Mouse (Mus musculus) lung, embryonic 16.5 days (tissue): ENCODE data around the gene Ascc1. TPM values are rescaled to one million over a fixed set of nuclear protein-coding genes. Genes with fewer than 3 reads are reported as not detected.

Source experiments
- ATAC-seq: fragments of 200-750 bp; cut with Nextera tagmentation; 2 replicates; pipeline ENCODE4 v1.8.0; 2017; ENCODE audit warnings: low read depth, mild to moderate bottlenecking, moderate library complexity
- H3K27ac ChIP-seq: fragments of 300-500 bp; sonication (generic); 2 replicates; pipeline ENCODE4 v1.5.1; 2014; ENCODE audit warnings: mild to moderate bottlenecking, control low read depth, low read length
- H3K27me3 ChIP-seq: fragments of 300-500 bp; sonication (generic); 2 replicates; pipeline ENCODE4 v1.6.1; 2014; ENCODE audit warnings: low read depth, low read length, mixed read lengths; ENCODE audit not compliant: control insufficient read depth, insufficient read depth
- H3K36me3 ChIP-seq: fragments of 300-500 bp; sonication (generic); 2 replicates; pipeline ENCODE4 v1.6.1; 2014; ENCODE audit warnings: low read length; ENCODE audit not compliant: control insufficient read depth, insufficient read depth
- H3K4me1 ChIP-seq: fragments of 300-500 bp; sonication (generic); replicated peaks from 2 replicates; pipeline ENCODE4 v1.6.1; 2014; ENCODE audit warnings: low read length, mixed read lengths; ENCODE audit not compliant: control insufficient read depth, insufficient read depth
- H3K4me2 ChIP-seq: fragments of 300-500 bp; sonication (generic); 2 replicates; pipeline ENCODE4 v1.6.1; 2014; ENCODE audit warnings: low read depth, low read length, control low read depth
- H3K4me3 ChIP-seq: fragments of 300-500 bp; sonication (generic); 2 replicates; pipeline ENCODE4 v1.5.1; 2014; ENCODE audit warnings: mild to moderate bottlenecking, low read length, control low read depth
- H3K9ac ChIP-seq: fragments of 300-500 bp; sonication (generic); 2 replicates; pipeline ENCODE4 v1.6.1; 2014; ENCODE audit warnings: low read length, control low read depth
- H3K9me3 ChIP-seq: fragments of 300-500 bp; sonication (generic); 2 replicates; pipeline ENCODE4 v1.6.1; 2016; ENCODE audit warnings: low read length; ENCODE audit not compliant: control insufficient read depth
- WGBS: fragments of 180-500 bp; shearing (Covaris S2); extraction: QIAGEN DNeasy Blood & Tissue Kit; methylation state at CpG from one replicate; pipeline ENCODE4 v1.1.7; 2014; 5-methylcytosine and 5-hydroxymethylcytosine counted together
- polyA plus RNA-seq: library from polyadenylated mRNA; unstranded; fragments of >200 nt; fragmentation: Nextera tagmentation; extraction: Ambion mirVana; gene quantifications from 2 replicates; pipeline ENCODE4 v1.2.1, GENCODE M21; 2015

Gene Ascc1
- polyA plus RNA-seq, 1 experiment from 2014 or later = 48.2 TPM

GRCm38 (mm10) chr10:60106531-60107186 lies 104.1 kb downstream of the Ascc1 start:
- Histone ChIP-seq H3K4me1 (peaks cover 12% of the 10 kb centered on the region), H3K4me2 (peak overlapping the region; percentile 99), H3K36me3 (no peaks in the 10 kb centered on the region), H3K9me3 (no peaks in the 10 kb centered on the region), H3K4me3 (peak overlapping the region; percentile 56), H3K9ac (peak overlapping the region; percentile 68), H3K27ac (no peak overlapping the region), H3K27me3 (peaks cover 50% of the 10 kb centered on the region)
- WGBS = under 1% methylated on average over 47 of the region's 57 CpGs
- peak; percentile 73 for ATAC-seq

GRCm38 (mm10) chr10:60107448-60107847 lies 104.8 kb downstream of the Ascc1 start:
- H3K27me3 ChIP-seq = peaks cover 50% of the 10 kb centered on the region
- peaks cover 12% of the 10 kb centered on the region for H3K4me1 ChIP-seq
- H3K9ac ChIP-seq = peak overlapping the region; percentile 68
- peak overlapping the region; percentile 99 for H3K4me2 ChIP-seq
- H3K4me3 ChIP-seq = peak overlapping the region; percentile 56
- H3K36me3 ChIP-seq = no peaks in the 10 kb centered on the region
- ATAC-seq = no peak
- under 1% methylated on average over 28 of the region's 28 CpGs for WGBS
- H3K27ac ChIP-seq = no peak overlapping the region
- no peaks in the 10 kb centered on the region for H3K9me3 ChIP-seq

GRCm38 (mm10) chr10:60108321-60109111 lies 105.9 kb downstream of the Ascc1 start:
- Histone ChIP-seq H3K36me3 (no peaks in the 10 kb centered on the region), H3K27me3 (peaks cover 50% of the 10 kb centered on the region), H3K9me3 (no peaks in the 10 kb centered on the region), H3K4me3 (no peak overlapping the region), H3K4me1 (peaks cover 12% of the 10 kb centered on the region), H3K4me2 (no peak overlapping the region), H3K9ac (no peak overlapping the region), H3K27ac (no peak overlapping the region)
- 60% methylated on average over 15 of the region's 17 CpGs for WGBS
- ATAC-seq = no peak; the same call in 1 of the 2 replicates

DNA sequence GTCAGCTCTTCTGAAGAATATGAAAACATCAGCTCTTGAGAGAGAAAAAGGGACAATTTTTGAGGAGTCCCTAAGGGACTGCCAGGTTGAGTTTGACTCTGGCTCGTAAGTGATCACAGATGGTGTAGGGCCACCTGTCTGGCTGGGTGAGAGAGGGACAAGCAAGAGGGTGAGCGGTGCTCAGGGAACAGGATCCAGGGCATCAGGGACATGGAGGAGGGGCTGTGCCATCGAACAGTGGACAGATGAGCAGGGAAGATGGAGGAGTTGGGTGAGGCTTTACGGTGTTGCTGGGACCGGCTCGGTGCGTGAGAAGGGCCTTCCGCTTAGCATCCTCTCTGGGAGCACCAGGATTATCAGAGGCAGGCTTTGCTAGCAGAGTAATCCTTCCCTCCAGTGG lies 106.7 kb downstream of the Ascc1 start:
- WGBS = 83% methylated on average over 8 of the region's 8 CpGs
- Histone ChIP-seq H3K4me1 (peaks cover 12% of the 10 kb centered on the region), H3K9ac (no peak overlapping the region), H3K9me3 (no peaks in the 10 kb centered on the region), H3K4me2 (no peak overlapping the region), H3K36me3 (no peaks in the 10 kb centered on the region), H3K27me3 (peaks cover 50% of the 10 kb centered on the region), H3K27ac (no peak overlapping the region), H3K4me3 (no peak overlapping the region)
- no peak for ATAC-seq

GRCm38 (mm10) chr10:60109989-60110388 lies 107.4 kb downstream of the Ascc1 start:
- Histone ChIP-seq H3K9ac (no peak overlapping the region), H3K9me3 (no peaks in the 10 kb centered on the region), H3K4me3 (no peak overlapping the region), H3K4me1 (peaks cover 12% of the 10 kb centered on the region), H3K36me3 (no peaks in the 10 kb centered on the region), H3K4me2 (no peak overlapping the region), H3K27ac (no peak overlapping the region), H3K27me3 (peaks cover 50% of the 10 kb centered on the region)
- no peak for ATAC-seq
- WGBS = 85% methylated on average over 8 of the region's 8 CpGs

DNA sequence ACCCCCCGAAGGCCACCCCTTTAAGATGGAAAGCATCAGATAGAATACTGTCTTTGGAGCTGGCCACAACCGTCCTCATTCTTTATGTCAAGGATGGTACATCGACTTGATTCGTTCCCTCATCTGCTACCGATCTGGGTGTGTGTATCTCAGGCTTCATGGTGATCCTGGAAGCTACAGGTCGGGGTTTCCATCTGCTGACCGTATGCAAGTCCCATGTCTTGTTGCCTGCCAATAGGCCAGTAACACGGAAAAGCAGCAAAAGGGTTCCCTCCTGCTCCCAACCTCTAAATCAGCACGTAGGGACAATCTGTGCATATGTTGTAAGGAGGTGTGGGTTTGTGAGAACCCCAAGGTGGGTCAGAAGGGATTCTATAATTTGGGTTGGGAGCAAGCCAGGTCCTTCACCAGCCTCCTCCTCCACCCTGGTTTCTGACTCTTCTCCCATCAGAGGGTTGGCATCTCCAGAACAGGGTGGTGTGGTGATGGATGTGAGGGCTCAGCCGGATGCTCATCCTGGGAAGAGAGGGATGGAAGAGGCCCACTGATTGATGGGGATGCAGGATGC lies 108.4 kb downstream of the Ascc1 start:
- Histone ChIP-seq H3K27me3 (peaks cover 41% of the 10 kb centered on the region), H3K9me3 (no peaks in the 10 kb centered on the region), H3K27ac (no peak overlapping the region), H3K4me1 (peaks cover 19% of the 10 kb centered on the region), H3K9ac (no peak overlapping the region), H3K4me2 (no peak overlapping the region), H3K36me3 (no peaks in the 10 kb centered on the region), H3K4me3 (no peak overlapping the region)
- 81% methylated on average over 10 of the region's 10 CpGs for WGBS
- ATAC-seq = no peak

- ATAC-seq = peak; percentile 37; the same call in 1 of the 2 replicates
- Histone ChIP-seq H3K27me3 (peaks cover 14% of the 10 kb centered on the region), H3K9me3 (no peaks in the 10 kb centered on the region), H3K4me1 (peaks cover 7% of the 10 kb centered on the region), H3K36me3 (no peaks in the 10 kb centered on the region), H3K9ac (no peak overlapping the region), H3K4me2 (no peak overlapping the region), H3K27ac (no peak overlapping the region), H3K4me3 (no peak overlapping the region)
- 79% methylated on average over 9 of the region's 9 CpGs for WGBS
Observed at GRCm38 (mm10) chr10:60113965-60114690, 111.5 kb downstream of the Ascc1 start.

DNA sequence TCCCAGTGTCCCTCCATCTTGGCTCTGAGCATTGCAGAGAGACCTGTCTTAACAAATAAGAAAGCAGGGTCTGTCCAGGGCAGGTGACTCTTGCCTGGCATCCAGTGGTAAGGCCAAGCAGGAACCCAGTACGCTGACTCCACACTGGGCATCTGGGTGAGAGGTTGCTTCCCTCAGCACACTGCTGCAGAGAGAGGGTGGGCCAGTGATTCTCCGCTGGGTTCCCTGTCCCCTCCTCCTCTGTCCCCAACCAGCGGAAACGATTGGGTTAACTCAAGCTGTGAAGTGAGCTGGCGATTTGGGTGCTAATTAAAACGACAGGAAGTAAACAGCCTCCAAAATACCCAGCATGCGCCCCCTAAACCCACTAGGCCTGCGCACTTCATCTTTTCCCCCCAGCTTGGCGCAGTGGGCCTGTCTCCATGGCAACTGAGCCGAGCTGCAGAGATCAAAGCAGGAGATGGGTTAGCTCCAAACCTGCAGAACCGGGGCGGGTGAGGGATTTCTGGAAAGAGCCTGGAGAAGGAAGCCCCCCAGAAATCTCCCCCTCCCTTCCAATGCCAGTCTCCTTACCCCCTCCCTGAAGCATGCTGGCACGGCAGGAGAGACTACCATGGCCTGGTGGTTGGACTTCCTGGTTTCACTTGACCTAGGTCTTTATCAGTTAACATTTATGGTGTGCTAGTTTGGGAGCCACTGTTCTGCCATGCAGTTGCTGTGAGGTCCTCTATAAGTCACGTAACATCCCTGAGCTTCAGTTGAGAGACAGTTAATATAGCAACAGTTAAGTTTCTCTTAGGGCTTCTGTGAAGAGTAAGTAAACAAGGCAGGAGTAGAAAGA lies 113.0 kb downstream of the Ascc1 start:
- WGBS = 12% methylated on average over 14 of the region's 14 CpGs
- Histone ChIP-seq H3K27me3 (peaks cover 2% of the 10 kb centered on the region; the same call in 1 of the 2 replicates), H3K36me3 (no peaks in the 10 kb centered on the region)

More for the DNA sequence above, 113.0 kb downstream of the Ascc1 start:
- Histone ChIP-seq H3K27ac (no peak overlapping the region), H3K9me3 (no peaks in the 10 kb centered on the region), H3K4me2 (no peak overlapping the region), H3K9ac (no peak overlapping the region), H3K4me3 (no peak overlapping the region), H3K4me1 (peaks cover 7% of the 10 kb centered on the region)
- no peak for ATAC-seq
